Mouse (Mus musculus) liver, embryonic 14.5 days (tissue): Measurements from ENCODE around the gene Cd72. TPM values are rescaled to one million over a fixed set of nuclear protein-coding genes. Genes with fewer than 3 reads are reported as not detected.

Experiments used
- ATAC-seq: fragments of 200-750 bp; cut with Nextera tagmentation; 2 replicates; pipeline ENCODE4 v1.8.0; 2017; ENCODE audit warnings: moderate number of reproducible peaks, mild to moderate bottlenecking, moderate library complexity; ENCODE audit not compliant: insufficient read depth
- DNase-seq, 3 experiments: peaks; one replicate each; pipeline ENCODE4 v3.0.0-alpha.2; 2012 to 2013; ENCODE audit warnings: low read depth in 3 of 3, low spot score in 3 of 3
- H3K27ac ChIP-seq: fragments of 300-500 bp; sonication (generic); 2 replicates; pipeline ENCODE4 v1.5.1; 2014; ENCODE audit warnings: moderate library complexity, mild to moderate bottlenecking, control low read depth, inconsistent platforms
- H3K27me3 ChIP-seq: fragments of 300-500 bp; sonication (generic); 2 replicates; pipeline ENCODE4 v1.6.1; 2014; ENCODE audit warnings: mild to moderate bottlenecking, low read length, moderate library complexity; ENCODE audit not compliant: control insufficient read depth, insufficient read depth
- H3K36me3 ChIP-seq: fragments of 300-500 bp; sonication (generic); replicated peaks from 2 replicates; pipeline ENCODE4 v1.6.1; 2014; ENCODE audit warnings: low read depth; ENCODE audit not compliant: control insufficient read depth, insufficient read depth
- H3K4me1 ChIP-seq, 2 experiments: fragments of 200-500 bp in 1 of 2; fragments of 300-500 bp in 1 of 2; sonication (generic) in 1 of 2; replicated peaks; 2 replicates each; pipeline ENCODE4 v1.6.1; 2012 to 2014; ENCODE audit warnings: antibody characterized with exemption in 1 of 2, inconsistent platforms in 1 of 2, low read length in 1 of 2; ENCODE audit not compliant: control insufficient read depth in 2 of 2, insufficient read depth in 2 of 2
- H3K4me2 ChIP-seq: fragments of 300-500 bp; sonication (generic); 2 replicates; pipeline ENCODE4 v1.6.1; 2014; ENCODE audit warnings: low read depth, mild to moderate bottlenecking, control low read depth, moderate library complexity
- H3K4me3 ChIP-seq, 2 experiments: fragments of 200-500 bp in 1 of 2; fragments of 300-500 bp in 1 of 2; sonication (generic) in 1 of 2; 2 replicates each; pipeline ENCODE4 v1.5.1; 2012 to 2014; ENCODE audit warnings: low read depth in 2 of 2, low read length in 2 of 2, mild to moderate bottlenecking in 2 of 2, control low read depth in 1 of 2, inconsistent platforms in 1 of 2, moderate library complexity in 1 of 2; ENCODE audit not compliant: insufficient read depth in 1 of 2
- H3K9ac ChIP-seq: fragments of 300-500 bp; sonication (generic); replicated peaks from 2 replicates; pipeline ENCODE4 v1.6.1; 2014; ENCODE audit warnings: mild to moderate bottlenecking, control low read depth, moderate library complexity
- H3K9me3 ChIP-seq: fragments of 300-500 bp; sonication (generic); 2 replicates; pipeline ENCODE4 v1.6.1; 2016; ENCODE audit warnings: low read length, mixed read lengths; ENCODE audit not compliant: control insufficient read depth
- CTCF ChIP-seq: IDR thresholded peaks from 2 replicates; pipeline ENCODE4 v1.5.1; 2016; ENCODE audit warnings: antibody characterized with exemption, low read depth, control low read depth
- EP300 ChIP-seq: IDR thresholded peaks from 2 replicates; pipeline ENCODE4 v1.6.1; 2016; ENCODE audit warnings: antibody characterized with exemption, low read depth
- WGBS: fragments of 180-500 bp; shearing (Covaris S2); extraction: QIAGEN DNeasy Blood & Tissue Kit; methylation state at CpG from one replicate; pipeline ENCODE4 v1.1.7; 2014; ENCODE audit not compliant: insufficient replicate concordance; 5-methylcytosine and 5-hydroxymethylcytosine counted together
- polyA plus RNA-seq, 2 experiments: library from polyadenylated mRNA; depleted of rRNA in 1 of 2; stranded (reverse) in 1 of 2; unstranded in 1 of 2; fragments of >200 nt; fragmentation: Nextera tagmentation in 1 of 2; extraction: Ambion mirVana in 1 of 2; gene quantifications; 2 replicates each; pipeline versions ENCODE4 v1.2.1 to v1.2.3; 2012 to 2014

Cd72 gene
- polyA plus RNA-seq, 2 experiments, result 0.31 to 0.74 TPM

DNA sequence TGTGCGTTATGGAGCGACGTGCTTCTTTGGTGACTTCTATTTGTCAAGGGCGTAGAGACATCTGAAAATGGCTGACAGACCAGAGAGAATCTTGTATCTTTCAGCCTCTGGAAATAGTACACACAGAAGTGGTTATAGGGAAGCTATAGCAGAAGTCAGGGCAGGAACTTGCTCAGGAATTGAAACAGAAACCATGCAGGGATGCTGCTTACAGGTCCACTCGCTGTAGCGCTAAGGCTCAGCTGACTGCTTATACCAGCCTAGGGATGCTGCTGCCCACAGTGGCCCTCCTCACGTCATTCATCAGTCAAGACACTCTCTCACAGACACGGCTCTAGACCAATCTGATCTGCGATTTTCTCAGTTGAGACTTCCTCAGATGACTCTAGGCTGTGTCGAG is 15.9 kb upstream of the Cd72 start:
- Histone ChIP-seq H3K36me3 (no peaks in the 10 kb centered on the region), H3K27me3 (no peaks in the 10 kb centered on the region), H3K4me3 (no peak overlapping the region), H3K27ac (no peak overlapping the region), H3K9ac (no peak overlapping the region), H3K9me3 (no peaks in the 10 kb centered on the region), H3K4me2 (no peak overlapping the region), H3K4me1 (no peaks in the 10 kb centered on the region)
- ATAC-seq, result no peak
- DNase-seq, result no peak
- 75% methylated on average over 10 of the region's 10 CpGs for WGBS
- no peak for TF ChIP-seq CTCF

DNA sequence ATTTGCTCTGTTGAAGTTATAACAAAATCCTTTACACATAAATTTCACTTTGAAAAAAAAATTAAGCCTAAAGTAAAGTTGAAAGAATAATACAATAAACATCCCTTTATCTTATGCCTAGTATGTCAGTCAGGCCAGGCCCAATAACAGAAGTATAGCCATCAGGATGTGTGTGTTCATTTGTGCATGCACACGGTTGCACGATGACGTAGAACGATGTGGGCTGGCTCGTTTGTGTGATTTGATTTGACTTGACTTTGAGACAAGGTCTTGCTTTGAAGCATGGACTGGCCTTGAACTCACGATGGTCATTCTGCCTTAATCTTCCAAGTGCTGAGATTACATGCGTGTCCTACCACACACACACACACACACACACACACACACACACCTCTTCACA is 12.4 kb upstream of the Cd72 start:
- Histone ChIP-seq H3K9ac (no peak overlapping the region), H3K4me2 (no peak overlapping the region), H3K4me1 (no peaks in the 10 kb centered on the region), H3K36me3 (no peaks in the 10 kb centered on the region), H3K4me3 (no peak overlapping the region), H3K27ac (no peak overlapping the region), H3K27me3 (no peaks in the 10 kb centered on the region), H3K9me3 (no peaks in the 10 kb centered on the region)
- no peak for ATAC-seq
- TF ChIP-seq EP300 (no peak), CTCF (no peak)
- WGBS, result 73% methylated on average over 7 of the region's 7 CpGs
- DNase-seq, result no peak

DNA sequence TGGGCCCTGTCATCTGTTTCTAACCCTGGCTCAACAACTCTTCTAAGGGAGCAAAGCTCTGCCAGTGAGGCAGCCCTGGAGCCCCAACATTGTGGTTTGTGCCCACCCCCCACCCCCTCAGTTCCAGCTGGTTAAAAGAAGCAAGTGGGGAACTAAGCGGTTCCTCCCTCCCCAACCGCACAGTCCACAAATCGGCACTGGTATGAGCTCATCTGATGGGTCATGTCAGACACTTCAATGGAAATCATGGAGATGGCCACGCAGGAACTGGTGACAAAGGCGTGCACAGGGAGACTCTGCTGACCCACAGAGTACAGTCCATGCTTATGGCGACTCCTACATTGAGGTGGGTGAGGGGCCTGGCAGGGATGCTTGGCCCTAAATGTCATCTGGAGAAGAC is 11.5 kb upstream of the Cd72 start:
- no peaks in the 10 kb centered on the region for H3K27me3 ChIP-seq
- H3K36me3 ChIP-seq, result no peaks in the 10 kb centered on the region
- ATAC-seq (no peak), DNase-seq (no peak)
- H3K4me2 ChIP-seq, result no peak overlapping the region
- TF ChIP-seq CTCF (no peak), EP300 (no peak)
- no peak overlapping the region for H3K4me3 ChIP-seq
- H3K9ac ChIP-seq, result no peak overlapping the region
- H3K9me3 ChIP-seq, result no peaks in the 10 kb centered on the region
- H3K27ac ChIP-seq, result no peak overlapping the region
- WGBS, result 48% methylated on average over 6 of the region's 6 CpGs
- no peaks in the 10 kb centered on the region for H3K4me1 ChIP-seq

DNA sequence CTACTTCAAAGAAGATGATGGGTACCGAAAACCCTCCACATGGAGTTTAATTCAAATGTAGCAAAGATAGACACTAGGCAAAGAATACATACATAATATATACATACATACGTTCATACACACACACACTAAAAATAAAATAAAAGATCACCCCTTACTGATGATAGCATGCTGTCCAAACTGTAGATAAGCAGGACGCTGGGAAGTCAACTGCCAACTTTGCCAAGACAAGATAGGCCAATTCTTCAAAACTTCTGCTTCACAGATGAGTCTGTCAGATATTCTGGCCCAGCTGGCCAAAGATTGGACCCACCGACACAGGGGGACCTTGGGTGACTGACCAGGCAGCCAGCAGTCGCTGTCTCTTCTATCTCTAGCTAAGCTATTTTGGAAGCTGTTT is 8.7 kb upstream of the Cd72 start:
- TF ChIP-seq CTCF (no peak), EP300 (no peak)

DNA sequence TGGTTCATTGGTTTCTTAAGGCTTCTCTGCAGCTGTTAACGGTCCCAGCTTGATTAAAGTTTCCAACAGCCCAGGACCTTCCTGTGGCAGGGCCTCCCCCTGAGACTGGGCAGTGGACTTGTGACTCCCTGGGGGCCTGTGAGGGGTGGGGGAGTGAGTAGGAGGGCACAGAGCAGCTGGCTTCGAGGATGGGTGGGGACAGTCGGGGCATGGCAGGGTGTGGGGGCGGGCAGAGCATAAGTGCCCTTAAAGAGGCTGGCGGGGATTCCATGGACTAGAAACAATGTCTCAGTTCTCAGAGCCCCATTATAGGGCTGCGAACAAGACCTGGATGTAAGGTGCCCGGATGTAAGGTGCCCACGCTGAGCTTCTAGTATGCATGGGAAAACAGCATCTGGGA is 2.7 kb upstream of the Cd72 start:
- WGBS, result 26% methylated on average over 8 of the region's 8 CpGs
- ATAC-seq (no peak), DNase-seq (no peak)
- Histone ChIP-seq H3K27ac (no peak overlapping the region), H3K9ac (no peak overlapping the region), H3K4me1 (no peaks in the 10 kb centered on the region), H3K9me3 (no peaks in the 10 kb centered on the region), H3K4me2 (no peak overlapping the region), H3K4me3 (no peak overlapping the region), H3K36me3 (no peaks in the 10 kb centered on the region), H3K27me3 (peaks cover 23% of the 10 kb centered on the region)
- TF ChIP-seq EP300 (no peak), CTCF (no peak)

More for the DNA sequence above, 8.7 kb upstream of the Cd72 start:
- H3K9me3 ChIP-seq, result no peaks in the 10 kb centered on the region
- no peak overlapping the region for H3K9ac ChIP-seq
- no peaks in the 10 kb centered on the region for H3K27me3 ChIP-seq
- H3K27ac ChIP-seq, result no peak overlapping the region
- no peak overlapping the region for H3K4me3 ChIP-seq
- 45% methylated on average over 5 of the region's 5 CpGs for WGBS
- DNase-seq, result no peak
- no peak overlapping the region for H3K4me2 ChIP-seq
- no peaks in the 10 kb centered on the region for H3K36me3 ChIP-seq
- H3K4me1 ChIP-seq, result no peaks in the 10 kb centered on the region
- no peak for ATAC-seq
